Mouse (Mus musculus): Measurements from ENCODE around the gene Pkp4. TPM values are rescaled to one million over a fixed set of nuclear protein-coding genes. Genes with fewer than 3 reads are reported as not detected.

Pkp4 gene
- polyA plus RNA-seq, 1 experiment from 2014 or later = 7.7 TPM

GRCm38 (mm10) chr2:59206190-59206589 is 45.5 kb downstream of the Pkp4 start:
- Histone ChIP-seq H3K4me2 (ENCODE audit: low read depth, low read length) (no peak overlapping the region), H3K36me3 (replicated peaks; ENCODE audit: insufficient read depth, low read length) (no peaks in the 10 kb centered on the region), H3K9ac (replicated peaks) (no peak overlapping the region), H3K4me3 (ENCODE audit: low read depth, low read length) (no peak overlapping the region), H3K27ac (ENCODE audit: low read depth) (no peak overlapping the region), H3K9me3 (ENCODE audit: low read length) (no peaks in the 10 kb centered on the region), H3K27me3 (ENCODE audit: insufficient read depth, low read length) (no peaks in the 10 kb centered on the region), H3K4me1 (ENCODE audit: insufficient read depth) (peaks cover 8% of the 10 kb centered on the region)
- WGBS (ENCODE audit: insufficient replicate concordance) = 73% methylated on average over 2 of the region's 2 CpGs
- TF ChIP-seq EP300 (IDR thresholded peaks at IDR 0.05; ENCODE audit: low read depth) (no peak), CTCF (IDR thresholded peaks at IDR 0.05; ENCODE audit: low read depth) (no peak)
- DNase-seq = no peak
- ATAC-seq = no peak

- no peak overlapping the region for H3K9ac ChIP-seq (replicated peaks)
- DNase-seq (no peak), ATAC-seq (no peak)
- H3K4me2 ChIP-seq (ENCODE audit: low read depth, low read length) = no peak overlapping the region
- H3K9me3 ChIP-seq (ENCODE audit: low read length) = no peaks in the 10 kb centered on the region
- no peaks in the 10 kb centered on the region for H3K27me3 ChIP-seq (ENCODE audit: insufficient read depth, low read length)
- H3K36me3 ChIP-seq (replicated peaks; ENCODE audit: insufficient read depth, low read length) = no peaks in the 10 kb centered on the region
- H3K4me3 ChIP-seq (ENCODE audit: low read depth, low read length) = no peak overlapping the region
- WGBS (ENCODE audit: insufficient replicate concordance) = 40% methylated on average over 4 of the region's 4 CpGs
- H3K4me1 ChIP-seq (ENCODE audit: insufficient read depth) = peaks cover 10% of the 10 kb centered on the region
- 0 out of 2 replicates have a peak overlapping the region, but pooled peaks have one; percentile 22 for H3K27ac ChIP-seq (ENCODE audit: low read depth)
- TF ChIP-seq EP300 (IDR thresholded peaks at IDR 0.05; ENCODE audit: low read depth) (no peak), CTCF (IDR thresholded peaks at IDR 0.05; ENCODE audit: low read depth) (no peak)
Measured at GRCm38 (mm10) chr2:59207240-59207639, 46.6 kb downstream of the Pkp4 start.

GRCm38 (mm10) chr2:59207725-59208124 is 47.1 kb downstream of the Pkp4 start:
- Histone ChIP-seq H3K27ac (ENCODE audit: low read depth) (peak overlapping the region; percentile 16; the same call in 1 of the 2 replicates), H3K4me3 (ENCODE audit: low read depth, low read length) (no peak overlapping the region), H3K27me3 (ENCODE audit: insufficient read depth, low read length) (no peaks in the 10 kb centered on the region), H3K4me1 (ENCODE audit: insufficient read depth) (peaks cover 11% of the 10 kb centered on the region), H3K9me3 (ENCODE audit: low read length) (no peaks in the 10 kb centered on the region), H3K4me2 (ENCODE audit: low read depth, low read length) (no peak overlapping the region), H3K36me3 (replicated peaks; ENCODE audit: insufficient read depth, low read length) (no peaks in the 10 kb centered on the region), H3K9ac (replicated peaks) (no peak overlapping the region)
- WGBS (ENCODE audit: insufficient replicate concordance) = 45% methylated on average over 5 of the region's 5 CpGs
- DNase-seq (no peak), ATAC-seq (peak; percentile 26; the same call in 1 of the 2 replicates)
- TF ChIP-seq CTCF (IDR thresholded peaks at IDR 0.05; ENCODE audit: low read depth) (no peak), EP300 (IDR thresholded peaks at IDR 0.05; ENCODE audit: low read depth) (no peak)

GRCm38 (mm10) chr2:59208276-59208675 is 47.6 kb downstream of the Pkp4 start:
- peaks cover 13% of the 10 kb centered on the region for H3K4me1 ChIP-seq (ENCODE audit: insufficient read depth)
- no peak overlapping the region for H3K9ac ChIP-seq (replicated peaks)
- H3K4me3 ChIP-seq (ENCODE audit: low read depth, low read length) = no peak overlapping the region
- 63% methylated on average over 9 of the region's 9 CpGs for WGBS (ENCODE audit: insufficient replicate concordance)
- no peaks in the 10 kb centered on the region for H3K36me3 ChIP-seq (replicated peaks; ENCODE audit: insufficient read depth, low read length)
- H3K4me2 ChIP-seq (ENCODE audit: low read depth, low read length) = no peak overlapping the region; the same call in 1 of the 2 replicates
- H3K27me3 ChIP-seq (ENCODE audit: insufficient read depth, low read length) = no peaks in the 10 kb centered on the region
- no peak for ATAC-seq
- no peak for DNase-seq
- 0 out of 2 replicates have a peak overlapping the region, but pooled peaks have one; percentile 16 for H3K27ac ChIP-seq (ENCODE audit: low read depth)
- TF ChIP-seq CTCF (IDR thresholded peaks at IDR 0.05; ENCODE audit: low read depth) = no peak
- no peak for TF ChIP-seq EP300 (IDR thresholded peaks at IDR 0.05; ENCODE audit: low read depth)
- no peaks in the 10 kb centered on the region for H3K9me3 ChIP-seq (ENCODE audit: low read length)

GRCm38 (mm10) chr2:59211051-59211450 is 50.4 kb downstream of the Pkp4 start:
- 71% methylated on average over 5 of the region's 5 CpGs for WGBS (ENCODE audit: insufficient replicate concordance)
- no peaks in the 10 kb centered on the region for H3K27me3 ChIP-seq (ENCODE audit: insufficient read depth, low read length)
- no peaks in the 10 kb centered on the region for H3K9me3 ChIP-seq (ENCODE audit: low read length)
- no peak overlapping the region for H3K4me3 ChIP-seq (ENCODE audit: low read depth, low read length)
- no peak overlapping the region for H3K4me2 ChIP-seq (ENCODE audit: low read depth, low read length)
- H3K4me1 ChIP-seq (ENCODE audit: insufficient read depth) = peaks cover 9% of the 10 kb centered on the region
- no peak for ATAC-seq
- H3K9ac ChIP-seq (replicated peaks) = no peak overlapping the region
- TF ChIP-seq CTCF (IDR thresholded peaks at IDR 0.05; ENCODE audit: low read depth) = no peak
- no peak for TF ChIP-seq EP300 (IDR thresholded peaks at IDR 0.05; ENCODE audit: low read depth)
- H3K36me3 ChIP-seq (replicated peaks; ENCODE audit: insufficient read depth, low read length) = no peaks in the 10 kb centered on the region
- H3K27ac ChIP-seq (ENCODE audit: low read depth) = no peak overlapping the region
- DNase-seq = no peak

GRCm38 (mm10) chr2:59212430-59212829 is 51.8 kb downstream of the Pkp4 start:
- TF ChIP-seq EP300 (IDR thresholded peaks at IDR 0.05; ENCODE audit: low read depth) (no peak; the same call in 1 of the 2 replicates), CTCF (IDR thresholded peaks at IDR 0.05; ENCODE audit: low read depth) (no peak)
- no peak overlapping the region for H3K4me3 ChIP-seq (ENCODE audit: low read depth, low read length)
- no peak overlapping the region for H3K4me2 ChIP-seq (ENCODE audit: low read depth, low read length)
- H3K4me1 ChIP-seq (ENCODE audit: insufficient read depth) = peaks cover 6% of the 10 kb centered on the region
- peak; percentile 97 for ATAC-seq
- H3K9ac ChIP-seq (replicated peaks) = no peak overlapping the region
- no peaks in the 10 kb centered on the region for H3K9me3 ChIP-seq (ENCODE audit: low read length)
- H3K36me3 ChIP-seq (replicated peaks; ENCODE audit: insufficient read depth, low read length) = no peaks in the 10 kb centered on the region
- peak overlapping the region; percentile 79 for H3K27ac ChIP-seq (ENCODE audit: low read depth)
- DNase-seq = peak; percentile 36
- H3K27me3 ChIP-seq (ENCODE audit: insufficient read depth, low read length) = no peaks in the 10 kb centered on the region
- WGBS (ENCODE audit: insufficient replicate concordance) = 61% methylated on average over 4 of the region's 4 CpGs

All from liver, postnatal 0 days (tissue).